Comparison of ENCODE assay signal across 8 mouse cellular contexts in genomic region chr17:70527101-70527500, GRCm38 (mm10).
DNase-seq lines count a peak whose midpoint lies in the region; ATAC-seq and TF ChIP-seq lines count a peak whose summit lies in the region.

No protein-coding gene starts in this region.

- no peak overlapping the region for H3K4me2 ChIP-seq in hindbrain, embryonic 13.5 days
- no peak overlapping the region for H3K4me2 ChIP-seq in midbrain, embryonic 14.5 days (ENCODE audit: low read length)

- no peak overlapping the region for H3K27ac ChIP-seq in hindbrain, embryonic 10.5 days
- H3K27ac ChIP-seq in hindbrain, embryonic 13.5 days, result no peak overlapping the region
- H3K27ac ChIP-seq in ES-Bruce4 (ENCODE audit: insufficient read depth, low read length), result no peak overlapping the region
- no peak overlapping the region for H3K27ac ChIP-seq in midbrain, embryonic 14.5 days (replicated peaks; ENCODE audit: low read depth, low read length)

- H3K9me3 ChIP-seq in hindbrain, embryonic 10.5 days, result no peaks in the 10 kb centered on the region
- H3K9me3 ChIP-seq in hindbrain, embryonic 13.5 days, result no peaks in the 10 kb centered on the region
- no peaks in the 10 kb centered on the region for H3K9me3 ChIP-seq in ES-Bruce4 (replicated peaks; ENCODE audit: control insufficient read depth, insufficient read depth, low read length, poor library complexity, severe bottlenecking)
- no peaks in the 10 kb centered on the region for H3K9me3 ChIP-seq in midbrain, embryonic 14.5 days (ENCODE audit: control insufficient read depth, low read length)

- H3K27me3 ChIP-seq in hindbrain, embryonic 10.5 days (ENCODE audit: insufficient read depth, poor library complexity, severe bottlenecking), result no peaks in the 10 kb centered on the region
- H3K27me3 ChIP-seq in hindbrain, embryonic 13.5 days, result no peaks in the 10 kb centered on the region
- no peaks in the 10 kb centered on the region; the same call in 1 of the 2 replicates for H3K27me3 ChIP-seq in ES-Bruce4 (ENCODE audit: control insufficient read depth, insufficient read depth, low read length, poor library complexity, severe bottlenecking)
- no peaks in the 10 kb centered on the region for H3K27me3 ChIP-seq in midbrain, embryonic 14.5 days (ENCODE audit: control insufficient read depth, insufficient read depth, low read length)

- H3K4me3 ChIP-seq in hindbrain, embryonic 10.5 days, result no peak overlapping the region
- H3K4me3 ChIP-seq in hindbrain, embryonic 13.5 days, result no peak overlapping the region
- no peak overlapping the region for H3K4me3 ChIP-seq in ES-Bruce4 (ENCODE audit: low read depth, low read length)
- no peak overlapping the region for H3K4me3 ChIP-seq in midbrain, embryonic 14.5 days (replicated peaks; ENCODE audit: low read depth, low read length)

- WGBS in hindbrain, embryonic 10.5 days, result 35% methylated on average over 9 of the region's 9 CpGs
- 31% methylated on average over 9 of the region's 9 CpGs for WGBS in hindbrain, embryonic 13.5 days
- 30% methylated on average over 9 of the region's 9 CpGs for WGBS in midbrain, embryonic 14.5 days

- no peak for TF ChIP-seq EP300 in ES-Bruce4 (IDR thresholded peaks at IDR 0.05; ENCODE audit: insufficient read depth, low read depth, low read length)

- H3K9ac ChIP-seq in hindbrain, embryonic 13.5 days, result no peak overlapping the region
- H3K9ac ChIP-seq in ES-Bruce4 (ENCODE audit: low read depth, poor library complexity, severe bottlenecking), result no peak overlapping the region
- no peak overlapping the region for H3K9ac ChIP-seq in midbrain, embryonic 14.5 days (replicated peaks; ENCODE audit: low read length)

- no peak for TF ChIP-seq POLR2A in ES-Bruce4 (IDR thresholded peaks at IDR 0.05; ENCODE audit: insufficient read depth, low read length)

- peak; percentile 59 for TF ChIP-seq CTCF in ES-Bruce4 (IDR thresholded peaks at IDR 0.05; ENCODE audit: low read depth, low read length)

- no peaks in the 10 kb centered on the region for H3K36me3 ChIP-seq in hindbrain, embryonic 10.5 days
- H3K36me3 ChIP-seq in hindbrain, embryonic 13.5 days, result no peaks in the 10 kb centered on the region
- H3K36me3 ChIP-seq in ES-Bruce4 (ENCODE audit: control insufficient read depth, insufficient read depth, low read length, poor library complexity, severe bottlenecking), result no peaks in the 10 kb centered on the region
- no peaks in the 10 kb centered on the region for H3K36me3 ChIP-seq in midbrain, embryonic 14.5 days (ENCODE audit: control insufficient read depth, insufficient read depth, low read length)

- no peaks in the 10 kb centered on the region for H3K4me1 ChIP-seq in hindbrain, embryonic 10.5 days (replicated peaks)
- H3K4me1 ChIP-seq in hindbrain, embryonic 13.5 days (replicated peaks), result no peaks in the 10 kb centered on the region
- no peaks in the 10 kb centered on the region for H3K4me1 ChIP-seq in ES-Bruce4 (ENCODE audit: control insufficient read depth, insufficient read depth, low read length)
- H3K4me1 ChIP-seq in midbrain, embryonic 14.5 days (ENCODE audit: control insufficient read depth, insufficient read depth, low read length), result no peaks in the 10 kb centered on the region

- no peak for ATAC-seq in hindbrain, embryonic 13.5 days (ENCODE audit: low FRiP score)
- no peak; the same call in 1 of the 2 replicates for ATAC-seq in midbrain, embryonic 14.5 days (ENCODE audit: low FRiP score, low TSS enrichment)

- peak; percentile 28 for DNase-seq in hindbrain, embryonic 10.5 days (ENCODE audit: low spot score)
- DNase-seq in cerebellum, adult 11-12 months, result peak; percentile 63
- peak; percentile 57 for DNase-seq in forelimb bud, embryonic 11.5 days (ENCODE audit: low read depth, low spot score)
- peak; percentile 44 to 79 for DNase-seq in layer of hippocampus, adult 18-20 months (ENCODE audit: low spot score in 2 of 2)
- peak; percentile 77 for DNase-seq in midbrain, embryonic 14.5 days
- no peak for DNase-seq in spleen, postnatal 4 days (ENCODE audit: low spot score in 2 of 2)

Comparison
In these comparisons a context has a peak if more than half of its experiments do, and no peak if none do; other contexts are left out.
1. DNase-seq: peak in hindbrain, embryonic 10.5 days (single experiment), cerebellum, adult 11-12 months (single experiment), forelimb bud, embryonic 11.5 days (single experiment), layer of hippocampus, adult 18-20 months (2 of 2) and midbrain, embryonic 14.5 days (single experiment); none in spleen, postnatal 4 days (0 of 2).